Mouse (Mus musculus): ENCODE results near the gene Pi16. TPM values are rescaled to one million over a fixed set of nuclear protein-coding genes. Genes with fewer than 3 reads are reported as not detected.

Pi16 gene
- polyA plus RNA-seq, 1 experiment: 171 TPM

DNA sequence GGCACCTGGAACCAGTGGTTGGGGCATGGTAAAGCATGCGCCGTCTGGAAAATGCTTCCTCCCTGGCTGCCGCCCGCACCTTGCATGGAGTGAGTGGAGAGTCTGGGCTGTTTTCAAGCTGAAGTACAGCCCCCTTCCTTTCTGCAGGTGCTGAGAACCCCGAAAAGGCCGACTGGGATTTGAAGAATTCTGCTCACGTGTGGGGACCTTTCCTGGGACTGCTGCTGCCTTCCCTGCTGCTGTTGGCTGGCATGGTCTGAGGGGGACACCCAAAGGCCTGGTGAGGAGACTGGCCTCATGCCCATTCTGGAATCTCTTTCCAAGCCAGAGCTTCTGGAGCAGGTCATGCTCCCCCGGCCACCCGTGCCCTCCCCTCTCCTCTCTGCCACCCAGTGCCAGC is 10.2 kb downstream of the Pi16 start:
- Histone ChIP-seq H3K4me1 (ENCODE audit: control insufficient read depth, insufficient read depth, low read length) (no peaks in the 10 kb centered on the region), H3K4me3 (replicated peaks; ENCODE audit: control insufficient read depth, low read depth, low read length) (no peak overlapping the region), H3K27ac (ENCODE audit: control insufficient read depth, insufficient read depth, low read depth, low read length, poor library complexity) (no peak overlapping the region)
- TF ChIP-seq POLR2A (IDR thresholded peaks at IDR 0.05; ENCODE audit: borderline replicate concordance, control insufficient read depth, low read depth, low read length) (no peak), CTCF (IDR thresholded peaks at IDR 0.05; ENCODE audit: control insufficient read depth, insufficient read depth, low read length) (no peak)
- WGBS: 88% methylated on average over 9 of the region's 9 CpGs

DNA sequence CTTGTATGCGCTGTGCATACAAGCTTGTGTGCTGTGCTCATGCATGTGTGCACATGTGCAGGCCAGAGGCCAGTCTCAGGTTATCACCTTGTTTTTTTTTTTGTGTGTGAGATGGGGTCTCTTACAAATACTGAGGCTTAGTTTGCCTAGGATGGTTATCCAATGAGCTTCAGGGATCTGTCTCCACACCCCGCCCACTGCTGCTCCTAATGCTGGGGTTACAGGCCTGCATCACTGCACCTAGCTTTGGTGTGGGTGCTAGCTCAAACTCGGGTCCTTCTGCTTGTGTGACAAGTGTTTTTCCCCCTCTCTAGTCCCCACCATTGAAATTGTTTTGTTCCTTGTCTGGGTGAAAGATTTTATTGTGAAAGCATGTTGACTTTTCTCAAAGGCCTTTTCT is 12.7 kb downstream of the Pi16 start:
- 76% methylated on average over 3 of the region's 3 CpGs for WGBS
- TF ChIP-seq CTCF (IDR thresholded peaks at IDR 0.05; ENCODE audit: control insufficient read depth, insufficient read depth, low read length) (no peak), POLR2A (IDR thresholded peaks at IDR 0.05; ENCODE audit: borderline replicate concordance, control insufficient read depth, low read depth, low read length) (no peak)
- H3K27ac ChIP-seq (ENCODE audit: control insufficient read depth, insufficient read depth, low read depth, low read length, poor library complexity): no peak overlapping the region
- no peaks in the 10 kb centered on the region for H3K4me1 ChIP-seq (ENCODE audit: control insufficient read depth, insufficient read depth, low read length)
- no peak overlapping the region for H3K4me3 ChIP-seq (replicated peaks; ENCODE audit: control insufficient read depth, low read depth, low read length)

DNA sequence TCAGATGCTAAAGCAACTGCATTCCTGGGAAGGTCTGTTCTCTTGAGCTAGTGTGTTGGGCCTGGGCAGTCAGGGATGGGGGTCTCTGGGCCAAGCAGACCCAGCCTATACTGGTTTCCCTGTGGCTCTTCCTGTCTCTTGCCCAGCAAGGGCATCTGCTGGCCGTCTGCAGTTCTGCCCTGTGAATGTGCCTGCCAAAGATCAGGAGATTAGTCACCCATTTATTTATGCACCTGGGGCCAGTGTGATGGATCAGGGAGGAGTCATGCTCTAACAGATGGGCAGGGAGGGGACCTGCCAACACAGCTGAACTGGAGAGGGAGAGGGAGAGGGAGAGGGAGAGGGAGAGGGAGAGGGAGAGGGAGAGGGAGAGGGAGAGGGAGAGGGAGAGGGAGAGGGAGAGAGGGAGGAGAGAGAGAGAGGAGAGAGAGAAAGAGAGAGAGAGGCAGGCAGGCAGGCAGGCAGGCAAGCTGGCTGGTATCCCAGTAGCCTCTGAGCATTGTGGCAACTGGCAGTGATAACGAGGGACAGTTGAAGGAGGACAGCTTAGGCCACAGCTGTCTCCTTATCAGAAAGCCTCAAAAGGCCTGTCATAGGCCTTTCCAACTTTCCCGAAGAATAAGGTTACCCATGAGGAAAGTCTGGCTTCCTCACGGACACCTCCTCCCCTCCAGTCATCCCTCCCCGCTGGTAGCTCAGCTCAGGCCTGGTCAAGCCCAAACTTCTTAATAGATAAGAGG is 13.4 kb downstream of the Pi16 start:
- TF ChIP-seq POLR2A (IDR thresholded peaks at IDR 0.05; ENCODE audit: borderline replicate concordance, control insufficient read depth, low read depth, low read length) (no peak), CTCF (IDR thresholded peaks at IDR 0.05; ENCODE audit: control insufficient read depth, insufficient read depth, low read length) (no peak)
- 54% methylated on average over 5 of the region's 5 CpGs for WGBS
- Histone ChIP-seq H3K4me1 (ENCODE audit: control insufficient read depth, insufficient read depth, low read length) (no peaks in the 10 kb centered on the region), H3K4me3 (replicated peaks; ENCODE audit: control insufficient read depth, low read depth, low read length) (no peak overlapping the region), H3K27ac (ENCODE audit: control insufficient read depth, insufficient read depth, low read depth, low read length, poor library complexity) (no peak overlapping the region)

DNA sequence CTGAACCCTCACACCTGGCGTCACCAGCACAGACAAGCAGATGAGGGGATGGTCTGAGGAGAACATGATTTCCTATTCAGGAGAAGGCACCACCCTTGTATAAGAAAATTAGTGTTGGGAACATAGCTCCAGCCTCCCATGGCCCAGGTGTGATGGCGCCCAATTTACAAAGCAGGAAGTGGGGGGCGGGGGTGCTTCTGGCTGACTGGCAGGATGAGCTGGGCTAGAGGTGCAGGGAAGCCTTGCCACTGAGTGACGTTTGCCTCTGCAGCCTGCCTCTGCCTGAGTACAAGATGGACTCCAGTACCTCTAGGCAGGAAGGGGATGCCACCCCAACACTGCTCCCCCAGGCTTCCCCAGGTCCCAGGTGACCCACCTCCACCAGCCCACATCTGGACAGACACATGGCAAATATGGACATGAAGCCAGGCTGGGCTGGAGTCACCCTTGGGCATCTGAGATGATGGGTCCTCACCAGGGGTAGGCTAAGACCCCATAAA is 14.8 kb downstream of the Pi16 start:
- WGBS: 68% methylated on average over 4 of the region's 4 CpGs
- no peak overlapping the region for H3K27ac ChIP-seq (ENCODE audit: control insufficient read depth, insufficient read depth, low read depth, low read length, poor library complexity)
- H3K4me1 ChIP-seq (ENCODE audit: control insufficient read depth, insufficient read depth, low read length): no peaks in the 10 kb centered on the region
- TF ChIP-seq CTCF (IDR thresholded peaks at IDR 0.05; ENCODE audit: control insufficient read depth, insufficient read depth, low read length) (no peak), POLR2A (IDR thresholded peaks at IDR 0.05; ENCODE audit: borderline replicate concordance, control insufficient read depth, low read depth, low read length) (no peak)
- H3K4me3 ChIP-seq (replicated peaks; ENCODE audit: control insufficient read depth, low read depth, low read length): no peak overlapping the region

DNA sequence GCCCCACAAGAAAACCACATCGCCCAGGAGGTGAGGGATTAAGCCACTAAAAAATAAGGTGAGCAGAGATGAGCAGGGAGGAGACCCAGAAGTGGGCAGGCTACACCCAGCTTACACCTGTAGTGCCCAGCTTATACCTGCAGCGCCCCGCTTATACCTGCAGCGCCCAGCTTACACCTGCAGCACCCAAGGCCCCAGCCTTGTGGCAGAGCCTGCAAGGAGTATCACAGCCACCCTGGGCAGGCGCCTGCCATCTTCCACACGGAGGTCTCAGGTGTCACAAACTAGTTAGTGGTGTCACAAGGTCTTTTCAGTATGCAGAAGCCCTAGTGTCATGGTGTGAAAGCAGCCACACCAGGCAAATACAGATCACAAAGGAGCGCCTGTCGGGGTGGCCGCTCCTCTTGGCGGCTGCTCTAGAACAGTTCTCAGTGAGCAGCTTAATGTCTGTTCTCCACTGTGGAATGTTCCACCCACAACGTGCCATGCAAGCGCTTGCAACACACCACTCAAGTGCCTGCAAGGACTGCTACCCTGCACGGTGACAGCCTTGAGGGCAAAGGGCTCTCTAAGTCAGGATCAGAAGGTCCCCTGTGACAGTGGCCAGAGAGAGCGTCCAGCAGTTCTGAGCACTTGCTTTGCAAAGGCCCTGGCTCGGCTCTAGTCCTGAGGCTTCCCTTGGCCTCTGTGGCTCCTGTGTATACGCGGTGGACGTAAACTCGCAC is 18.9 kb downstream of the Pi16 start:
- Histone ChIP-seq H3K4me1 (ENCODE audit: control insufficient read depth, insufficient read depth, low read length) (no peaks in the 10 kb centered on the region; the same call in 1 of the 2 replicates), H3K27ac (ENCODE audit: control insufficient read depth, insufficient read depth, low read depth, low read length, poor library complexity) (no peak overlapping the region), H3K4me3 (replicated peaks; ENCODE audit: control insufficient read depth, low read depth, low read length) (no peak overlapping the region)
- 89% methylated on average over 19 of the region's 19 CpGs for WGBS
- no peak for TF ChIP-seq POLR2A (IDR thresholded peaks at IDR 0.05; ENCODE audit: borderline replicate concordance, control insufficient read depth, low read depth, low read length)
- no peak for TF ChIP-seq CTCF (IDR thresholded peaks at IDR 0.05; ENCODE audit: control insufficient read depth, insufficient read depth, low read length)

- Histone ChIP-seq H3K4me1 (ENCODE audit: control insufficient read depth, insufficient read depth, low read length) (no peaks in the 10 kb centered on the region; the same call in 1 of the 2 replicates), H3K27ac (ENCODE audit: control insufficient read depth, insufficient read depth, low read depth, low read length, poor library complexity) (peak overlapping the region; percentile 36; the same call in 1 of the 2 replicates), H3K4me3 (replicated peaks; ENCODE audit: control insufficient read depth, low read depth, low read length) (no peak overlapping the region)
- TF ChIP-seq POLR2A (IDR thresholded peaks at IDR 0.05; ENCODE audit: borderline replicate concordance, control insufficient read depth, low read depth, low read length): no peak
- TF ChIP-seq CTCF (IDR thresholded peaks at IDR 0.05; ENCODE audit: control insufficient read depth, insufficient read depth, low read length): no peak
- 84% methylated on average over 9 of the region's 9 CpGs for WGBS
These were observed 20.7 kb downstream of the Pi16 start for GRCm38 (mm10) chr17:29337979-29338823.

GRCm38 (mm10) chr17:29339170-29339768 is 21.8 kb downstream of the Pi16 start:
- Histone ChIP-seq H3K4me3 (replicated peaks; ENCODE audit: control insufficient read depth, low read depth, low read length) (no peak overlapping the region), H3K4me1 (ENCODE audit: control insufficient read depth, insufficient read depth, low read length) (no peaks in the 10 kb centered on the region; the same call in 1 of the 2 replicates), H3K27ac (ENCODE audit: control insufficient read depth, insufficient read depth, low read depth, low read length, poor library complexity) (peak overlapping the region; percentile 14; the same call in 1 of the 2 replicates)
- WGBS: 79% methylated on average over 11 of the region's 11 CpGs
- TF ChIP-seq POLR2A (IDR thresholded peaks at IDR 0.05; ENCODE audit: borderline replicate concordance, control insufficient read depth, low read depth, low read length): no peak
- TF ChIP-seq CTCF (IDR thresholded peaks at IDR 0.05; ENCODE audit: control insufficient read depth, insufficient read depth, low read length): no peak

Data from bone marrow, adult 2 months (tissue).